Mouse (Mus musculus) thymus, adult 2 months (tissue): ENCODE data around the gene Spdye4c.

ENCODE experiments used
- CTCF ChIP-seq: fragments of 200-500 bp; IDR thresholded peaks from 2 replicates; pipeline ENCODE4 v1.5.1; 2012; ENCODE audit warnings: mild to moderate bottlenecking, control low read depth, low read length, moderate library complexity, borderline replicate concordance; ENCODE audit not compliant: control insufficient read depth, poor library complexity, insufficient read depth; ENCODE audit errors: extremely low read depth
- POLR2A ChIP-seq: fragments of 200-500 bp; IDR thresholded peaks from 2 replicates; pipeline ENCODE4 v1.6.1; 2012; ENCODE audit warnings: mild to moderate bottlenecking, low read length, control low read depth, moderate library complexity; ENCODE audit not compliant: control insufficient read depth, poor library complexity, insufficient read depth; ENCODE audit errors: extremely low read depth

- TF ChIP-seq CTCF (no peak), POLR2A (no peak)
Measured at GRCm38 (mm10) chr2:128609286-128609685, 18.3 kb downstream of the Spdye4c start.
